Mouse (Mus musculus) kidney, postnatal 25 days (tissue): ENCODE results near the gene Dip2b.

Experiments
- DNase-seq, 2 experiments: peaks; one replicate each; pipeline ENCODE4 v3.0.0; 2021; ENCODE audit warnings: mixed read lengths in 2 of 2

Dip2b gene

GRCm38 (mm10) chr15:100038470-100038971, at the start of gene Dip2b:
Gene Dip2b, plus strand, starts transcription at chr15:100038664.
- peak; percentile 96 to 98 for DNase-seq

- DNase-seq: no peak
These were observed 45.4 kb upstream of the Dip2b start for GRCm38 (mm10) chr15:99993100-99993499.

DNA sequence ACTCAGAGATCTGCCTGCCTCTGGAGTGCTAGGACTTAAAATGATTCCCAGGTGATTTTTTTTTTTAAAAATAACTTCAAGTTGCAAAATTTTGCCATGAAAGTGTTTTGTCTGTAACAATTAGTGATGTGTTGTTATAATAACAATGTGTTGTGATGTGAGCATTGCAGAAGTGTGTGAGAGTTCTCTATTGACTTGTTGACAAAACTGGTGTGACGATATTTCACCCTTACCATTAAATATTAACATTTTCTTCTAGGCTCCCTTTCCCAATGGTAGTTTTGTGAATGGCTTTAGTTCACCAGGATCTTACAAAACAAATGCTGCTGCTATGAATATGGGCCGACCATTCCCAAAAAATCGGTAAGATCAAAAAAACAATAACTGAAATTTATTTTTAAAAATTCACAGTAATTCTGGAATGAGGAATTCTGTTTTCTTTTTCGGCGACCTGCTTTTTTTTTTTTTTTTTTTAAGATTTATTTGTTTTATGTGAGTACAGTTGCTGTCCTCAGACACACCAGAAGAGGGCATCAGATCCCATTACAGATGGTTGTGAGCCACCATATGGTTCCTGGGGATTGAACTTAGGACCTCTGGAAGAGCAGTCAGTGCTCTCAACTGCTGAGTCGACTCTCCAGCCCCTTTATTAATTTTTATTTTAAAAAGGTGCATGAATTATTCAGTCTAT, 41.2 kb upstream of the Dip2b start:
- no peak for DNase-seq

DNA sequence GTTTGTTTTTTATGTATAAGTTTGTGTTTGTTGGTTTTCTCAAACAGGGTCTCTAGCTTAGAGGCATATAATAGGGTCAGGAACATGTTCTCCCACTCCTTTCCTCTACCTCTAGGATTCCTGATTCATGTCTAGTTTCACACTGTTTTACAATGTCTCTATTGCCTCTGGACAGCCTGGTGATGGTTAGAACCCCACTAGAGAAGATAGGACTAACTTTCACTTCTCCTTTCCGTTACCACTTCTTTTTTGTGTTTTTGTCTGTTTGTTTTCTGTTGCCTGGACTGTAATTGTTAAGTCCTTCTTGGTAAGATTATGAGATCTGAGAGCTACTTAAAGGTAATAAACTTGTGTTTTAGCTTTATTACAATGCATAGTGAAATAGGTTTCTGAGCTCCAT, 39.1 kb upstream of the Dip2b start:
- no peak for DNase-seq

GRCm38 (mm10) chr15:100004677-100005273, 33.7 kb upstream of the Dip2b start:
- no peak for DNase-seq

- DNase-seq: no peak
These were observed 32.3 kb upstream of the Dip2b start for GRCm38 (mm10) chr15:100006180-100006579.

DNA sequence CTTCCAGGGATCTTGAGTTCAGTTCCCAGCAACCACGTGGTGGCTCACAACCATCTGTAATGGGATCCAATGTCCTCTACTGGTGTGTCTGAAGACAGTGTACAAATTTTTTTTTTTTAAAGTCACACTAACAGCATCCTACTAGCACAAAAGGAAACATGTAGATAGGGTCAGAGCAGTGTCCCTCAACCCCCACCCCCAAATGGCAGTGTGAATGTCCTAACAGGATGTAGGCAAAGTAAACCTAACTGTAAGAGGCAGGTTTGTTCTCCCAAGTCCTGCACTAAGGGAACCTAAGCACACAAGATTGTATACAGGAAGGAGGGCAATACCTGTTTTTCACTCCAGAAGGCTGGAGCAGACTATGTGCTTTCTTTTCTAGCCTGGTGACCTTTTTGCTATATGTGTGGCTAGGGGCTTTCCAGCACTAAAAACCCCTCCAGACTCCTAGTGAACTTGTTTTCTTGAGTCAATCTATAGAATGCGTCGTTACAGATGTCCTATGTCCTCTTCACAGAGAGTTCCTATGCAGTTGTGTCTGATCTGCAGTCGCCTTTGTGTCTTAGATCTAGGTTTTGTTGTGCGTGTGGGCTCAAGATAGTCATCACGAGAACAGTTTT, 20.1 kb upstream of the Dip2b start:
- DNase-seq: no peak

DNA sequence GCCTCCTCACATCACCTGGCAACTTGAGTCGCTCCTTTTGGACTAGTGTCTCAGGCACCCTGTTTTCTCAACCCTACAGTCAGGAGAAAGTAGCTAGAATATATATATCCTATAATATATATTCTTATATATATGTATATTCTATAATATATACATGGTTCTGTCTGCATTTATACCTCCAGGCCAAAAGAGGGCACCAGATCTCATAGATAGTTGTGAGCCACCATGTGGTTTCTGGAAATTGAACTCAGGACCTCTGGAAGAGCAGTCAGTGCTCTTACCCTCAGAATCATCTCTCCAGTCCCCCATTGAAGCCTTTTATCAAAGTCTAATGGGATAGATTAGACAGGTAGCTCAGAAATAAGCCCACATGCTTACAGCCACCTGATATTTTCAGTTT, 17.3 kb upstream of the Dip2b start:
- DNase-seq: no peak

GRCm38 (mm10) chr15:100022923-100023322, 15.5 kb upstream of the Dip2b start:
- peak; percentile 52 to 73 for DNase-seq

DNA sequence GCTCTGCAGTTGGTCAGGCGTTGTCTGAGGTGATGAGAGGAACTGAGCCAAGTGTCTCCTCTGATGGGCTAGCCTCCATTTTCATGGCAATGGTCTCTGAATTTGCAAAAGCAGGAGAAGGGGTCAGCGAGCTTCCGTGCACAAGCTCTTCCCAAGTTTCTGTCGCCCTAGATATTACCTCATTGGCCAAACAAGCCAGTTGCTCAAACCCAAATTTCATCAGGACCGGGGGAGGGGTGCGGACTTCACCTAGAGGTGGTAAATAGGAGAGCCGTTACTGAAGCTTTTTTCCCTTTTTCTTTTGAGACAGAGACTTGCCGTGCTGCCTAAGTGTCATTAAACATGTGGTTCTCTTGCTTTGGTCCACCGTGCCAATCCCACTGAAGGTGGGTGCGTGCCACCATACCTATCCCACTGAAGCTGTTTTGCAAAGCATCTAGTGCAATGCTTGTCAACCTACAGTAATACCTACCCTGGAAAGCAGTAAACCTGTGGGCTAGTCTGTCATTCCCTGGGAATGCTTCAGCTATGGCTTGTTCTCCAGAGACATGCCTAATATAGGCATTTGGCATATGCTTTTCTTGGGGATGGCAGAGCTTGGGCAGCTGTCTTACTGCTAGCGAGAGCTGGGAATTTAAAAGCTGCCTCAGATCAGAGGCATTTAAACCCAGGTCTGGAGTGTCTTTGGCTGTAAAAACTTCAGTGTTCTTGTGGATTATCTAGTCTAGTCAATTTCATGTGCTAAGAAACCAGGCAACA, 13.2 kb upstream of the Dip2b start:
- no peak for DNase-seq

GRCm38 (mm10) chr15:100028133-100028532, 10.3 kb upstream of the Dip2b start:
- no peak for DNase-seq

DNA sequence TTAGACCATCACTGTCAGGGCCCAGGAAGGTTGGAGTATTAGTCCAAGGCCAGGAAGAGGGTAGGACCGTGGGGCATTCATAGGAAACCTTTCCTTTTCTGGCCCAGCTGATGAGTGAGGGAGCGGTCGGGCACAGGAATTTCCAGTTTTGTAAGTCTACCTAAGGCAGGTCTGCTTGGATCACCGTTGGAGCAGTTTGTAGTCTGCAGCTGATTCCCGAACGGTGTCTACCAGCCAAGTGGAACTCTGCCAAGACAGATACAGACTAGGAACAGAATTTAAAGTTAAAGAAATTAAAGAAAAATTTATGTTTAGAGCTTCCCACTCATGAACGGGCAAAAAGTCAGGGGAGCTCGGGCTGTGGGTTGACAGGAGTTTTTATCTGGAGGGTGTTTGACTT, 9.0 kb upstream of the Dip2b start:
- DNase-seq: no peak

- no peak for DNase-seq
These were observed 8.6 kb upstream of the Dip2b start for GRCm38 (mm10) chr15:100029900-100030299.

GRCm38 (mm10) chr15:100032546-100032945, 5.9 kb upstream of the Dip2b start:
- no peak for DNase-seq

- peak; percentile 35 to 62 for DNase-seq
These were observed 687 bp downstream of the Dip2b start for GRCm38 (mm10) chr15:100039001-100039701.

- no peak for DNase-seq
These were observed 2.2 kb downstream of the Dip2b start for GRCm38 (mm10) chr15:100040541-100041266.

DNA sequence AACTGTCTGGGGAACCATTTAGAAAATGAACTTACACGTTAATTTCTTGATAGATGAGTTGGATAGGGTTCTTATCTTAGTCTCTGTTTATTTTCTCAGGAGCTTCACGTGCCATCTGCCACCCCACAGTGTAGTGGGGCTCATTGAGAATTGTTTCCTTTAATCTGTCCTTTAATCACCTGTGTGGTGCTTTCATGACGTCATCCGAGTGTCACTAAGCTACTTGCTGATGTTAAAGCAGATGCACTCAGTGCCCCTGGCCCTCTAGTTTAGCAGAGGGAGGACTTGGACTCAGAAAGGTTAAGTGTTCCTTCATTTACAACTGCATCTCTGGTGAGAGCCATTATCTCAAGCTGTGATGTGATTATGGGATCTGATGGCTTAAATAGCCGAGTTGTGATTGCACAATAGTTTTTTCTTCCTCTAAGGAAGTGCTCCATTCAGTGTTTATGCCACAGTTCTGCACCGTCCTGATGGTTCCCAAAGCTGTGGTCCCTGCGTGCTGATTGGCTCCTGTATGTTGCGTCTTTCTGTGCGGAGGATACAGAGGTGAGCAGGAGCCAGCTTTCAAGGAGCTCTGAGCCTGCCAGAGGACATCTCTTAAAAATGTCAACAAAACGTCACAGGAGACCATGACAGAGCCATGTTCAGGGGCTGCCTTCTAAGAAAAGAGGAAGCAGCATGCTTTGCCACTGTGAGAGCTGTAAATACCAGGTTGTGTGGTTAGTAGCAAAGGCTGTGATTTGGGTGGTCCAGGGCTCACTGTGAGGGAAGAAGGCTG, 3.0 kb downstream of the Dip2b start:
- no peak for DNase-seq

- no peak for DNase-seq
These were observed 3.6 kb downstream of the Dip2b start for GRCm38 (mm10) chr15:100042048-100042400.

DNA sequence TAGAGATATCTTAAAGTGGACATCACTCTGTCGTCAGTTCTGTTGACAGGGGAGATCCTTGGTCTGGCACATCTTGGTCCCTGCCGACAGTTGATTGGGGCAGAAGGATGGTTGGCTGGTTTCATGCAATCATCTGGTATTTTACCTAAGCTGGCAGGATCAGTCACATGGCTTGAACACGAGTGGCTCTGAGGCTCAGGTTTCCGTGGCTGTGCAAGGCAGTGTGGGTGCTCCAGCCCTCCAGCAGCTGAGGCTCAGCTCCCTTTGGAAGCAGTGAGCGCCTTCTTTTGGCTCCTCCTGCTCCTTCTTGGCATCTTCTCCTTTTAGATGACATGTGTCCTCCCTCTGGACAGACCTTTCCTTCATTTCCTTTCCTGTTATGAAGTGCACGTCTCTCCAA, 7.1 kb downstream of the Dip2b start:
- peak in 1 of 2 experiments; percentile 49 for DNase-seq

GRCm38 (mm10) chr15:100049496-100050087, 11.1 kb downstream of the Dip2b start:
- DNase-seq: no peak

DNA sequence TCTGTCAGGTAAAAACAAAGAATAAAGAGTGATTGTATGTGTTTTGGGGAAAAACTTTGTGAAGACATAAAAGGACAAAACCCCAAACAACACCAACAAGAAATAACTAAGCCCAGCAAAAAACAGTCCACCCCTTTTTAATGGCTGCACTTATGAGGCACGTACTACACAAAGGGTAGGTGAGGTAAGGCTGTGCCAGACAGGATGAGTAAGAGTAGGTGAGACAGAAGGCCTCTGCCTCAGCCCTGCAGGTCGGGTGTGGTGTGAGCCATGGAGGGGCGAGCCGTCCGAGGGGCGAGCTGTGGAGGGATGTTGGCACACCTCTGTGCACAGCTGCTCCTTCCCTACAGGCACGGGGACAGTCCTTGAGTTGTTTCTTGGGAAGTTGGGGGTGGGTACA, 12.5 kb downstream of the Dip2b start:
- no peak for DNase-seq
